Mouse (Mus musculus): Measurements from ENCODE around the gene Abhd17a.

The Abhd17a gene

DNA sequence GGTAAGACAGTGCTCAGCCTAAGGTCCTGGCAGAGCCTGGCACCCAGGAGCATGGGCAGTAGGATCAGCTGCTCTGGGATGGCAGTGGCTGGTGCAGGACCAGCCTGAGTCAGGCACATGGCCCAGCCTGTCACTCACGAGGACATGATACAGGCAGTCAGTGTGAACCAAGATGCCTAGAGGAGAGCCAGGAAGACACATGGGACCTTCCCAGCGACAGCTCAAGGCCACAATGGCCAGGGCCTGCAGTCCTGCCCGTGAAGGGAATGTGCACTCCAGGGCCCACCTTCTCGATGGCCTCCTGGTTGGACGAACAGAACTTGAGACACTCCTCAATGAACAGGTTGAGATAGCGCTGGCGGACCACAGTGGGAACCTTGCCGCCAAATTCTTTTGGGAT is 44.6 kb downstream of the Abhd17a start:
- no peak for DNase-seq

DNA sequence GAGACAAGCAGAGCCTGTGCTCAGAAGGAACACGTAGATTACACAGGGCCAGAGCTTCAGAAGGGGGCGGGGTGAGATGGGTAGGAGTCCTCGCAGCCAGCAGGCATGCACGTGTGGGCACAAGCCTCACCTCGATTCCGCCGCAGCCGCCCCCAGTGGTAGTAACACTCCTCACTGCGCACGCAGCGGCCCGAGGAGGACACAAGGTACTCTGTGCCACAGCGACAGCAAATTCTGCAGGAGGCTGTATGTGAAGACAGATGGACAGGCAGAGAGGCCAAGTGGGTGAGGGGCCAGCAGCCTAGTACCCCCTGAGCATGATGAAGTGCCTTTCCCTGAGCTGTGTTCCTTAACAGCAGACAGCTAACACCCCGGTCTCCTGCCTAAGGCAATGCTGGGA is 46.3 kb downstream of the Abhd17a start:
- no peak for DNase-seq

DNA sequence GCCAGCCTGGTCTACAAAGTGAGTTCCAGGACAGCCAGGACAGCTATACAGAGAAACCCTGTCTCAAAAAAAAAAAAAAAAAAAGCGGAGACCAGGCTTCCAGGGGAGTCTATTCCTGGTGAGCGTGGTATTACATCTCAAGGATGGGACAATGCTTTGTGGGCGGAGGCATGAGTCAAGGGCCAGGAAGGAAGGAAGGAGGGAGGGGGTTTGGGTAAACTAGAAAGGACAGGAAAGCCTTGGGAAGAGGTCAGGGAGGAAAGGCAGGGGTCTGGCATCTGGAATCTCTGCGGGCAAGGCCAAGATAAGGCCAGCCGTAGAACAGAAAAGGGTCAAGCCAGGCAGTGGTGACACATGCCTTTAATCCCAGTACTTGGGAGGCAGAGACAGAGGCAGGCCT is 50.6 kb downstream of the Abhd17a start:
- DNase-seq, result no peak

DNA sequence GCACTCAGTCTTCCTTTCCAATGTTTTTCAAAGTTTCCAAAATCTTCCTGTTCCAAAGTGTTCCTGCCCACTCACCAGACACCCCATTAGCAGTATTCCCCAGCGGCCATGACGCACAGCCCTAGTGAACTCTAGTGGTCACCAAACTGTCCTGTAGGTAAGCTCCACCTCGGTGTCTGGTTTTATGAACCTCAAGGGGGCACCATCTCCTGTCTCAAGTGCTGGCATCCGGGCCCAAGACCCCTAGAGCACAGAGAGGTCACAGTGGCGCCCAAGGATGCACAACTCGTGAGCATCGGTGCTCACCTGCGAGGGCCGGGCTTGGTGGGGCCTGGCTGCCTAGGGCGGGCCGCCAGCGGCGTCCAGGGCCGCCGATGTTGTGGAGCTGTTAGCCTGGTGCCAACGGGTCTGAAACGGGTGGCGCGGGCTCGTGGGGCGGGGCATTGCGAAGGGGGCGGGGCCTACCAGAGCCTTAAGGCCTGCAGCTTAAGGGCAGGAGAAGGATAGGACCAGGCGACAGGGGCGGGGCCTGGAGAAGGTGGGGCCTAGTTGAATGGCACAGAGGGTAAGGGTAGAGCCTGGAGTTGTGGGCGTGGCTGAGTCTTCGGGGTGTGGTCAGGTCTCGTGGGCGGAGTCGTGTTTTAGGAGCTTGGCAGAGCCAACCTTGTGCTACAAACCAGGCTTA is 51.3 kb downstream of the Abhd17a start, which contains the start of gene Atp8b3:
Gene Atp8b3 (minus strand): TSS at position 415 of the 685 bp plus-strand sequence.
- DNase-seq, result peak; percentile 92 to 96

DNA sequence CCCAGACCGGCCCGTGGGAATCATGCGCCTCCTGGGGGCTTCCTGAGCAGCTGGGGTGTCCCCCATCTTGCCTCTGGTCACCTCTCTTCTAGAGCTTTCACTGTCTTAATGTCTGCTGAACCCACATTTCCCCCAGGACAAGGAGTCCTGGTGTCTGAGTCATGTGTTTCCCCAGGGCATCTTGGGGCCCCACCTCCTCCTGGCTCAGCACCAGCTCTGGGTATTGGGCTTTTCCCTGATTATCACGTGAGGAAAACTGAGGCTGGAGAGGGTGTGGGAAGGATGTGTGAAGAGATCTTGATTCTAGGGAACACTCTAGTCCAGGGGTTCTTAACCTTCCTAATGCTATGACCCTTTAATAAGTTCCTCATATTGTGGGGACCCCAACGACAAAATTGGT is 52.0 kb downstream of the Abhd17a start:
- DNase-seq, result no peak

DNA sequence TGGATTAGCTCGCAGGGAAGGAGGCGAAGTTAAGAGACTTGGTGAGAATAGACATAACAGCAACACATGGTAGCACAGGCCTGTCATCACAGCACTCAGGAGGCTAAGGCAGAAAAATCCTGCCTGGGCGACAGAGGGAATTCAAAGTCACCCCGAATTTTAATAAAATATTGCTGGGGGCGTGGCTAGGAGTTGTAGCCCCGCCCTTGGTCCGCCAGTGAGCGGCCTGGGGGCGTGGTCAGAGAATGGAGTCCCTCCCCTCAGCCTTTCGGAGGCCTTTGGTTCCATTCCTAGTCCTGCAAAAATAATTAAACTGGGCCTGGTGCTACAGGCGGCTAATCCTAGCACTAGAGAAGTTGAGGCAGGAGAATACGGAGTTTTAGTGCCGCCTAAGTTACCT is 54.4 kb downstream of the Abhd17a start:
- DNase-seq, result peak; percentile 42 to 61

DNA sequence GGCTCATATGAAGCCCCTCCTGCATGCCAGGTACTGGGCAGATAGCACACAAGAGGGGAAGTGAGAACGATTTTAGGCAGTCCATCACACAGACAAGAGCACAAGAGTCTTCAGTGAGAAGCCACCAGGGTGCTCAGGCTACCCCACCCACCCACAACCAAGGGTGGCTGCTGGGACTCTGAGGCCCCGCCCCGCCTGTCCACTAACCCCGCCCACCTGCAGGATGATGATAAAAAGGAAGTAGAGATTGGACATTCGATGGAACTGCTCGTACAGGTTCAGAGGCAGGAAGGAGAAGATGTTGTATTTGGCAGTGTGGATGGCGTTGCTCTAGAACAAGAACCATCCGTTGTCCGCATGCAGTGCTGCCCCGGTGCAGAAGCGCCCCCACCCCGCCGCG is 55.1 kb downstream of the Abhd17a start:
- DNase-seq, result peak; percentile 40 to 43

DNA sequence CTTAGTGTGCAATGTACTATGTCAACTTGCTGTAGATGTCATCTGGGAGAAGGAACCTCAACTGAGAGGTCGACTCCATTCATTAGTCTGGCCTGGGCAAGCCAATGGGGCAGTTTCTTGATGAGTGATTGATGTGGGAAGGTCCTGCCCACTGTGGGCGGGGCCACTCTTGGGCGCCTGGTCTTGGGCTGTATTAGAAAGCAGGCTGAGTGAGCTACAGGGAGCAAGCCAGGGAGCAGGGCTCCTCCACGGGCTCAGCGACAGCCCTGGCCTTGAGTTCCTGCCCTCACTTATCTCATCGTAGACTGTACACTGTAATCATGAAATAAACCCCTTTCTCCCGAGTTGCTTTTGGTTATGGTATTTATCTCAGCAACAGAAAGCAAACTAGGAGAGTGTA is 56.4 kb downstream of the Abhd17a start:
- peak; percentile 42 to 69 for DNase-seq

Data from kidney, postnatal 4 days (tissue).